Mouse (Mus musculus) forebrain, embryonic 10.5 days (tissue): ENCODE measurements around the gene Nfix. TPM values are rescaled to one million over a fixed set of nuclear protein-coding genes. Genes with fewer than 3 reads are reported as not detected.
"Not testable (repeated sequence)": the region's sequence is repeated elsewhere in the genome, so short reads cannot be mapped to it uniquely, and the experiment has no call there.

Experiments
- DNase-seq: peaks from one replicate; pipeline ENCODE4 v3.0.0-alpha.2; 2017; ENCODE audit warnings: low spot score; ENCODE audit errors: extremely low spot score
- H3K27ac ChIP-seq: fragments of 300-500 bp; sonication (generic); 2 replicates; pipeline ENCODE4 v1.5.1; 2016; ENCODE audit warnings: mild to moderate bottlenecking
- H3K27me3 ChIP-seq: fragments of 300-500 bp; sonication (generic); 2 replicates; pipeline ENCODE4 v1.6.1; 2016; ENCODE audit warnings: mild to moderate bottlenecking; ENCODE audit not compliant: poor library complexity, severe bottlenecking
- H3K36me3 ChIP-seq: fragments of 300-500 bp; sonication (generic); replicated peaks from 2 replicates; pipeline ENCODE4 v1.6.1; 2016; ENCODE audit warnings: mild to moderate bottlenecking, moderate library complexity
- H3K4me1 ChIP-seq: fragments of 300-500 bp; sonication (generic); 2 replicates; pipeline ENCODE4 v1.6.1; 2016
- H3K4me3 ChIP-seq: fragments of 300-500 bp; sonication (generic); 2 replicates; pipeline ENCODE4 v1.5.1; 2016; ENCODE audit warnings: mild to moderate bottlenecking, moderate library complexity
- H3K9me3 ChIP-seq: fragments of 300-500 bp; sonication (generic); 2 replicates; pipeline ENCODE4 v1.6.1; 2016; ENCODE audit warnings: mild to moderate bottlenecking, moderate library complexity
- WGBS: fragments of 180-500 bp; shearing (Covaris S2); methylation state at CpG from one replicate; pipeline ENCODE4 v1.1.7; 2016; 5-methylcytosine and 5-hydroxymethylcytosine counted together
- polyA plus RNA-seq: library from polyadenylated mRNA; unstranded; fragments of >200 nt; fragmentation: Nextera tagmentation; extraction: Ambion mirVana; gene quantifications from 2 replicates; pipeline ENCODE4 v1.2.1, GENCODE M21; 2016

Nfix gene
- polyA plus RNA-seq, 1 experiment from 2014 or later = 1.8 TPM

- H3K27ac ChIP-seq = 0 out of 2 replicates have a peak overlapping the region, but pooled peaks have one; percentile 20
- H3K4me1 ChIP-seq = peaks cover 61% of the 10 kb centered on the region
- H3K9me3 ChIP-seq = no peaks in the 10 kb centered on the region
- 94% methylated on average over 5 of the region's 5 CpGs for whole genome bisulfite sequencing
- peak overlapping the region; percentile 5; the same call in 1 of the 2 replicates for H3K4me3 ChIP-seq
- H3K27me3 ChIP-seq = no peaks in the 10 kb centered on the region
- DNase-seq = no peak
- H3K36me3 ChIP-seq = peaks cover 81% of the 10 kb centered on the region
These were observed 38.4 kb upstream of the Nfix start for GRCm38 (mm10) chr8:84838513-84838912.

DNA sequence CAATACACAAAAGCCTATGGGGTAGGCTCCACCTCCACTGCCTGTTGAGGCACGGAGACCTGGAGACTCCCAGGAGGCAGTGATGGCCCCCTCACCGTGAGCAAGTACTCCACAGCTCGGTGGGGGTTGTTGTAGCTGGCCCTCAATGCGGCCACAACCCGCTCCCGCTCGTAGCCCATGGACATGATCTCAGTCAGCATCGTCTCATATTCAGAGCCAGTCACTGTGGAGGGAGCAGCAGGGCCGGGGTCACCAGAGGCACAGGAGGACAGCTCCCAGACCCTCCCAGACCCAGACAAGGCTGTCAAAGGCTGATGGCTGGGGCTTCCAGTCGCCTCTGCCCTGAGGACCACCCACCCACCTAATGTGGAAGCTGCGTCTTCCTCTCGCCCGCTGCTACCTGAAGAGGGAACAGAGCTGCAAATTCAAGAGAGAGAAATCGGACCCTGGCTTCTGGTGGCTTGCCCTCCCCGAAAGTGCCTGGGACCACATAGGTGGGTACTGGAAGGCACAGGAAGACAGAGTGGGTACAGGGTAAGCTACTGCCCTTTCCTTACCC is 37.8 kb upstream of the Nfix start:
- peak overlapping the region; percentile 5; the same call in 1 of the 2 replicates for H3K4me3 ChIP-seq
- WGBS = 90% methylated on average over 15 of the region's 15 CpGs
- no peak for DNase-seq
- no peaks in the 10 kb centered on the region for H3K9me3 ChIP-seq
- 0 out of 2 replicates have a peak overlapping the region, but pooled peaks have one; percentile 20 for H3K27ac ChIP-seq
- H3K27me3 ChIP-seq = no peaks in the 10 kb centered on the region
- peaks cover 80% of the 10 kb centered on the region for H3K36me3 ChIP-seq
- peaks cover 62% of the 10 kb centered on the region for H3K4me1 ChIP-seq

DNA sequence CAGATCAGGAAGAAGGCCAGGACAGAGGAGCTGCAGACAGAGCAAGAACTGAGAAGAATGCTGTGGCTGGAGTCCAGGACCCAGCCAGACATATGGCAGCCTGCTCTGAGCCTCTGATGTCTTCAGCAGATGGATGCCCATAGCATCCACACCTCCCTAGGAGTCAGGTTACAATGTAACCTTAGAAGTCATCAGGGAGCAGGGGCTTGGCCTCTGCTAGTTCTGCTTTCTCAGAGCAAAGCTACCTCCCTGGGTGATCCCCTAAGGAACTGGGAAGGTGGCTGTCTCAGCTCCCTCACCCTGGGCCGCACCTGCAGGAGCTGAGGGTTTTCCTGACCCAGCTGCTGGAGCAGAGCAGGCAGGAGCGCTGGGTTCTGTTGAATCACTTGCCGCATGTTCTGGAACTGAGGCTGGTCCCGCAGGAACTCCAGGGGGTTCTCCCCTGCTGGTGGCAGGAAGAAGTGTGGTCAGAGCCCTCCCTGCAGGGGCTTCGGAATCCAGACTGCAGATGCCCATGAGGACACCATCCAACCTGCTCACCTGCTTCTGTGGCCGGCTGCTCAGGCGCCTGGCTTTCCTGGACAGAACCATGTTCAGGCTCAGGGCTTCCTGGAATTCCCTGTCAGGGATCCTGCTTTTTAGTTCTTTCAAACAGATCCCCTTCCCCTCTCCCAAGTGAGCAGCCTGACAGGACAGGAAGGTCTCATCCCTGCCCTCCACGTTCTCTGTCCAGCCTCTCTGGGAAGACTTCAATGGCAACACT is 37.2 kb upstream of the Nfix start:
- Histone ChIP-seq H3K36me3 (peaks cover 73% of the 10 kb centered on the region), H3K27me3 (no peaks in the 10 kb centered on the region), H3K4me1 (peaks cover 64% of the 10 kb centered on the region), H3K27ac (no peak overlapping the region), H3K9me3 (no peaks in the 10 kb centered on the region), H3K4me3 (0 out of 2 replicates have a peak overlapping the region, but pooled peaks have one; percentile 5)
- DNase-seq = no peak
- 59% methylated on average over 8 of the region's 8 CpGs for WGBS

DNA sequence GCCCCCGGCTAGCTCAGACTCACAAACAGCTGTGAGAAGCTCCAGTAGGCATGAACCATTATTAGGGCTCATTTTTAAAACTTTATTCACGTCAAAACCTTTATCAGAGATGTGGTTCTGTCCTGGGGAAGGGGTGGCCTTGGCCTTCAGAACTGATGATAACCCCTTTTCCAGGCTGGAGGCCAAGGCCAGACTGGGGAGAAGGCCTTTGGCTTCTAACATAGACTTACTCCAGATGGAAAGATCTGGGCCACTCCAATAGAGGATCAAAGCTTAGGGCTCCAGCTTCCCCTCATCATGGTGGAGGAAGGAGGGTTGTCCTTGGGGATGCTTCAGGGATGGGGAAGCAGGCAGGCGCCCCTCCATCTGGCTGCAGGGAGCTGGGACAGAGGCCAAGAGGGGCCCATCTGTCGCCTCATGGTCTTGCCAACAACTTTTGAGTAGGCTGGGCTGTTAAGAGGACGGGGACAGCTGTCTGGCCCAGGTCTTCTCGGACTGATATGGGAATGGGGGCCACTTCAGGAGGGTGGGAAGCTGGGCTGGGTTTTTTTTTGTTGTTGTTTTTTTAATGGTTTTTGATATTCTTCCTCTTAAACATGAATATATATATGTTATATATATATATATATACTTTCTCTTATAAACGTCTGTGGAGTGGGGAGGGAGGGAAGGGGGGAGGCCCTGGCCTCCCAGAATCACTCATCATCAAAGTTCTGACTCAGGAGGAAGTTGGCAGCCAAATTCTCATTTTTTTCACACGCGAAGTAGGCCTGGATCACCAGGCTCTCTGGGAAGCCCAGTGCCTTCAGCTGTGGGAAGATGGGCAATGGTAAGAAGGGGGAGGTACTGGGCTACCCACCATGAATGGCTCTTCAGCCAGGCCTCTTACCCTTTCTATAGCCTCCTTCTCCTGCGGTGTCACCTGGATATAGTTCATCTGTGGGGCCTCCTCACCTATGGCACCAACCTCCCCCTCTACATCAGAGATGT is 35.0 kb upstream of the Nfix start:
- WGBS = 85% methylated on average over 10 of the region's 10 CpGs
- Histone ChIP-seq H3K9me3 (no peaks in the 10 kb centered on the region), H3K4me3 (peak overlapping the region; percentile 5; the same call in 1 of the 2 replicates), H3K36me3 (peaks cover 60% of the 10 kb centered on the region), H3K27ac (no peak overlapping the region), H3K4me1 (peaks cover 64% of the 10 kb centered on the region), H3K27me3 (no peaks in the 10 kb centered on the region)
- no peak for DNase-seq

DNA sequence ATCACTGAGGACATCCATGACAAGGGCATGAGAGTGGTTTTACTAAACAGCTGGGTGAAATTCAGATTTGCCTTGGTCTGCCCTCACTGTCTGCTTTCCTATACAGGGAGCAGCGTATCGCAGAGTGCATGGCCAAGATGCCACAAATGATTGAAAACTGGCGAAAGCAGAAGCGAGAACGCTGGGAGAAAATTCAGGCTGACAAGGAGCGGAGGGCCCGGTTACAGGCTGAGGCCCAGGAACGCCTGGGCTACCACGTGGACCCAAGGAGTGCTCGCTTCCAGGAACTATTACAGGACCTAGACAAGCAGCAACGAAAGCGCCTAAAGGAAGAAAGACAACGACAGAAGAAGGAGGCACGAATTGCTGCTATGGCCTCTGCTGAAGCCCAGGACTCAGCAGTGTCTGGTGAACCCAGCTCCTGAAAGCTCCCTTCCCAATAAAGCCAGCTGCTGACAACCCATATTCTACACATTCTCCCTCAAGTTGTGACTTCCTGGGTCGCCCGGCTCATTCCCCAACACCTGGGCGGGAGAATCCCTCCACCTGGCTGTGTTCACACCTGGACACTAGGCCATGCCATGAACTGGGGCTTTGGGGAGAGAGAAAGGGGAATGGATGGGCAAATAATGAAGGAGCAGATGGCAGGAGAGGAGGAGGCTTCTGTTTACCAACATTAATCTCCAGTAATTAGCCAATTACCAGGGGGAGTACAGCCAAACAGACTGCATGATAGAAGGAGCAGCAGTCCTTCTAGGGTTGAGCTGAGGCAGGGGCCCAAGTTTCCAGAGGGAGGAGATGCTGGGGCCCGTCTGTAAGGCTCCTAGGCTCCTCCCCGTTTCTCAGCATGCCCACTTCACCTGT is 34.1 kb upstream of the Nfix start:
- WGBS = 89% methylated on average over 19 of the region's 19 CpGs
- peak overlapping the region; percentile 5; the same call in 1 of the 2 replicates for H3K4me3 ChIP-seq
- H3K36me3 ChIP-seq = peaks cover 60% of the 10 kb centered on the region
- no peaks in the 10 kb centered on the region for H3K9me3 ChIP-seq
- no peak overlapping the region for H3K27ac ChIP-seq
- H3K4me1 ChIP-seq = peaks cover 55% of the 10 kb centered on the region
- DNase-seq = no peak
- H3K27me3 ChIP-seq = no peaks in the 10 kb centered on the region

DNA sequence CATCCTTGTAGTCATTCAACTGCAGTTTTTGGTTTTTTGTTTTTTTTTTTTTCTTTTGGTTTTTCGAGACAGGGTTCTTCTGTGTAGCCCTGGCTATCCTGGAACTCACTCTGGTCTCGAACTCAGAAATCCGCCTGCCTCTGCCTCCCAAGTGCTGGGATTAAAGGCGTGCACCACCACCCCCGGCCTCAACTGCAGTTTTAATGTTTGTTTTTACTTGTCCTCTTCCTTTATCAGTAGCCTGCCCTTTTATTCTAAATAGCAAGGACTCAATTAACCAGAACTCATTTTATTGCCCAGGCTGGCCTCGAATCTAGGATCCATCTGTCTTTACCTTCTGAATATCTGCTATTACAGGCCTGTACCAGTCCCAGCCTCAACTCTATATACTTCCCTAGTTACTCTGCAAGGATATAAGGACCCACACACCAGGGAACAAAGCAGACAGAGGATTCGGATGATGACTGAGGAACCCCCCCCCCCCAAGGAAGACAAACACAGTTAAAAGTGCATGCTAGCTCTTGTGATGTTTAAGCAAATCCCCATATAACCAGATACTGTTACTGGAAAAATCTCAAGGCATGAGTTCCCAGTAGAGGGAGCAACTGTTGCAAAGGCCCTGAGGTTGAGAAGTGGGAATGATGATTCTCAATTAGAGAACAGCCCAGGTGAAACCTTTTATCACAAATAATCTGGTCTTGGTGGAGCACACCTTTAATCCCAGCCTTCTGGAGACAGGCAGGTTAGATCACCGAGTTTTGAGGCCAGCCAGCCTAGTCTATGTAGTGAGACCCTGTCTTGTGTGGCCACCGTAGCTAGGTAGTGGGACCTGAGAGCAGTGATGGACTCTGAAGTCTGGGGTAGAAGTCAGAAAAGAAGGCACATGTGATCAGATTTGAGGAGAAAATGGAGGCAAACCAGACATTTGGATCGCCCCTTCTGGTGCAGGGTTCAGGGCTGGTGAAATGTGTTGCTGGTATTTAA is 32.9 kb upstream of the Nfix start:
- no peak for DNase-seq
- WGBS = 74% methylated on average over 10 of the region's 10 CpGs
- H3K36me3 ChIP-seq = peaks cover 48% of the 10 kb centered on the region
- peak overlapping the region; percentile 93 for H3K4me3 ChIP-seq
- peak overlapping the region; percentile 100 for H3K27ac ChIP-seq
- H3K4me1 ChIP-seq = peaks cover 43% of the 10 kb centered on the region
- no peaks in the 10 kb centered on the region for H3K27me3 ChIP-seq
- H3K9me3 ChIP-seq = no peaks in the 10 kb centered on the region

DNA sequence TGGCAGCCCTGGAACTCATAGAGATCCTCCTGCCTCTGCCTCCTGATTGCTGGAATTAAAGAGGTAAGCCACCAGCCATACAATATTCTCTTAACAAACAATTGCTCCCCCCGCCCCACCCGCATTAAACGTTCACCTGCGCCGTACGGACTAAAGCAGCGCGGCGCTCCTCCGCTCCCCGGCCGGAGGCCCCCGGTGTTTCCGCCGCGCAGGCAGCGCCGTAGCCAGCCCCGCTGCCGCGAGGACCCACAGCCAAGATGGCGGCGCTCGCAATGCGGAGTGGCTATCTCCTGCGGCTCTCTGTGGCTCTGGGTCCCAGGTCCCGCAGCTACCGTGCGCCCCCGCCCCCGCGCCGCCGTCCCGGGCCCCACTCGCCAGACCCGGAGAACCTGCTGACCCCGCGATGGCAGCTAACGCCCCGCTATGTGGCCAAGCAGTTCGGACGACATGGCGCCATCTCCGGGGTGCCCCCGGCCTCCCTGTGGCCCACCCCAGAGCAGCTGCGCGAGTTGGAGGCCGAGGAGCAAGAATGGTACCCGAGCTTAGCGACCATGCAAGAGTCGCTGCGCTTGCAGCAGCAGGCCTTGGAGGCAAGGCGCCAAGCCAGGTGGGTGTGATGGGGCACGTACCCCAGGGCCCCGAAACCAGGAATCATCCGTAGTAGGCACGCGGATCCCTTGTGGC is 32.0 kb upstream of the Nfix start:
- Histone ChIP-seq H3K4me3 (peak overlapping the region; percentile 93), H3K9me3 (no peaks in the 10 kb centered on the region), H3K36me3 (peaks cover 39% of the 10 kb centered on the region), H3K27me3 (no peaks in the 10 kb centered on the region), H3K4me1 (peaks cover 34% of the 10 kb centered on the region), H3K27ac (peak overlapping the region; percentile 100)
- peak; percentile 83 for DNase-seq
- WGBS = 1% methylated on average over 59 of the region's 59 CpGs

DNA sequence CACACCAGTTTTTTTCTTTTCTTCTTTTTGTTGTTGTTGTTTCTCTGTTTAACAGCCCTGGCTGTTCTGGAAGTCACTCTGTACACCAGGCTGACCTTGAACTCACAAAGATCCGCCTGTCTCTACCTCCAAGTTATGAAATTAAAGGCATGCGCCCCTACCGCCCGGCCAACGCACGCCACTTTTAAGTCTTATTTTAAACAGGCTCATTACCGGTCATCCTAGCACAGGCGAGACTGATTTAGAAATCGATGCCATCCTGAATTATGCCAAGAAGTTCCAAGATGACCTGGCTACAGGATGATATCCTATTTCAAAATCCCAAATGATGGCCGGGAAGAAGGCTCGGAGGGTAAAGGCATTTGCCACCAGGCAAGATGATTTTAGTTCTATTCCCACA is 31.3 kb upstream of the Nfix start, which contains the start of gene Gadd45gip1:
Gene Gadd45gip1, plus strand, starts transcription at position 33 of the 400 bp plus-strand sequence.
- Histone ChIP-seq H3K27ac (peak within 1 kb of the TSS; percentile 100), H3K4me1 (peaks cover 29% of the 10 kb centered on the region), H3K9me3 (no peaks in the 10 kb centered on the region), H3K36me3 (peaks cover 32% of the 10 kb centered on the region), H3K27me3 (no peaks in the 10 kb centered on the region), H3K4me3 (peak within 1 kb of the TSS; percentile 93)
- DNase-seq = no peak
- WGBS = 82% methylated on average over 11 of the region's 11 CpGs

DNA sequence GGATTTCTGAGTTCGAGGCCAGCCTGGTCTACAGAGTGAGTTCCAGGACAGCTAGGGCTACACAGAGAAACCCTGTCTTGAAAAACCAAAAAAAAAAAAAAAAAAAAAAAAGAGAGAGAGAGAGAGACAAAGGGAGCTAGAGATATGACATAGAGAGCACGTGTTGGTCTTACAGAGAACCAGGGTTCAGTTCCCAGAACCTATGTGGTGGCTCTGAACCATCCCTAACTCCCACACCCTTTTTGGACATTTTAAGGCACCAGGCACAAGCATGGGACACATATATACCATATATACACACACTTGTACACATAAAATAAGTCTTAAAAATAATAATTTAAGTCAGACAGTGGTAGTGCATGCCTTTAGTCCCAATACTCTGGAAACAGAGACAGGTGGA is 26.4 kb upstream of the Nfix start:
- not testable (repeated sequence) for H3K36me3 ChIP-seq, H3K9me3 ChIP-seq, H3K4me3 ChIP-seq, DNase-seq, H3K27ac ChIP-seq
- 92% methylated on average over 2 of the region's 2 CpGs for WGBS
- Histone ChIP-seq H3K4me1 (peaks cover 17% of the 10 kb centered on the region), H3K27me3 (peaks cover 23% of the 10 kb centered on the region)

GRCm38 (mm10) chr8:84825636-84826035 is 25.5 kb upstream of the Nfix start:
- WGBS = 77% methylated on average over 4 of the region's 4 CpGs
- Histone ChIP-seq H3K9me3 (no peaks in the 10 kb centered on the region), H3K4me3 (no peak overlapping the region), H3K4me1 (peaks cover 17% of the 10 kb centered on the region), H3K27me3 (peaks cover 23% of the 10 kb centered on the region), H3K36me3 (no peaks in the 10 kb centered on the region), H3K27ac (no peak overlapping the region)
- no peak for DNase-seq
